Mouse (Mus musculus) urinary bladder, adult 2 months (tissue): Measurements from ENCODE around the gene Cd72. TPM values are rescaled to one million over a fixed set of nuclear protein-coding genes. Genes with fewer than 3 reads are reported as not detected.

ENCODE experiments used
- DNase-seq: peaks from one replicate; pipeline ENCODE4 v3.0.0; 2022; ENCODE audit warnings: low spot score
- polyA plus RNA-seq: library from polyadenylated mRNA; depleted of rRNA; stranded (reverse); fragments of >200 nt; gene quantifications from 2 replicates; pipeline ENCODE4 v1.2.3, GENCODE M21; 2012; rRNA removed

Gene Cd72
- polyA plus RNA-seq, 1 experiment: 4.6 TPM

GRCm38 (mm10) chr4:43406162-43406971 lies 48.1 kb downstream of the Cd72 start:
- no peak for DNase-seq

- no peak for DNase-seq
These were observed 49.7 kb downstream of the Cd72 start for GRCm38 (mm10) chr4:43404697-43405096.

- no peak for DNase-seq
These were observed 52.2 kb downstream of the Cd72 start for GRCm38 (mm10) chr4:43402212-43402611.

GRCm38 (mm10) chr4:43401486-43401885 lies 52.9 kb downstream of the Cd72 start:
- DNase-seq: no peak

GRCm38 (mm10) chr4:43400976-43401375 lies 53.5 kb downstream of the Cd72 start:
- DNase-seq: no peak

GRCm38 (mm10) chr4:43399391-43400131 lies 54.9 kb downstream of the Cd72 start:
- no peak for DNase-seq

GRCm38 (mm10) chr4:43398829-43399331 lies 55.5 kb downstream of the Cd72 start:
- no peak for DNase-seq

GRCm38 (mm10) chr4:43398014-43398413 lies 56.4 kb downstream of the Cd72 start:
- no peak for DNase-seq

Other genes with a start within 250 kb of the Cd72 start
- 0.58 and 0.65 TPM in 2 replicates for gene Atp8b5, start 187.5 kb downstream of the Cd72 start, polyA plus RNA-seq
- 22.3 and 43.1 TPM in 2 replicates for gene Rusc2, start 72.6 kb downstream of the Cd72 start, polyA plus RNA-seq
- gene Fam166b, start 25.5 kb downstream of the Cd72 start, polyA plus RNA-seq: 0.55 and 0.59 TPM in 2 replicates
- gene Tesk1, start 12.7 kb downstream of the Cd72 start, polyA plus RNA-seq: 25.8 and 34.2 TPM in 2 replicates
- 0.22 and 0.41 TPM in 2 replicates for gene Sit1, start 29.1 kb upstream of the Cd72 start, polyA plus RNA-seq
- 272 and 290 TPM in 2 replicates for gene Ccdc107, start 38.3 kb upstream of the Cd72 start, polyA plus RNA-seq
- 14.7 and 26.0 TPM in 2 replicates for gene Arhgef39, start 45.1 kb upstream of the Cd72 start, polyA plus RNA-seq
- gene Car9, start 52.3 kb upstream of the Cd72 start, polyA plus RNA-seq: 1.3 and 1.9 TPM in 2 replicates
- gene Tpm2, start 69.1 kb upstream of the Cd72 start, polyA plus RNA-seq: 3,808 and 5,340 TPM in 2 replicates
- 57.7 and 77.0 TPM in 2 replicates for gene Creb3, start 107.7 kb upstream of the Cd72 start, polyA plus RNA-seq
- gene Tln1, start 108.1 kb upstream of the Cd72 start, polyA plus RNA-seq: 124 and 153 TPM in 2 replicates
- gene Rgp1, start 124.1 kb upstream of the Cd72 start, polyA plus RNA-seq: 34.9 and 35.1 TPM in 2 replicates
- gene Gba2, start 124.2 kb upstream of the Cd72 start, polyA plus RNA-seq: 15.1 and 16.8 TPM in 2 replicates
- 0.44 TPM in 1 of 2 replicates, not detected in the other for gene Msmp, start 129.9 kb upstream of the Cd72 start, polyA plus RNA-seq
- gene Npr2, start 177.3 kb upstream of the Cd72 start, polyA plus RNA-seq: 54.7 and 69.7 TPM in 2 replicates
- gene Spag8, start 199.0 kb upstream of the Cd72 start, polyA plus RNA-seq: 1.0 and 1.3 TPM in 2 replicates
- gene Hint2, start 201.8 kb upstream of the Cd72 start, polyA plus RNA-seq: 107 and 112 TPM in 2 replicates
- 8.3 and 12.6 TPM in 2 replicates for gene Tmem8b, start 214.3 kb upstream of the Cd72 start, polyA plus RNA-seq
- gene Fam221b, start 214.5 kb upstream of the Cd72 start, polyA plus RNA-seq: 0.41 and 0.51 TPM in 2 replicates
- gene Olfr70, start 246.2 kb upstream of the Cd72 start, polyA plus RNA-seq: not detected in 2 replicates